Mouse (Mus musculus) testis, adult 2 months (tissue): ENCODE measurements around the gene Timm17b.

ENCODE experiments used
- CTCF ChIP-seq: fragments of 200-500 bp; IDR thresholded peaks from 2 replicates; pipeline ENCODE4 v1.5.1; 2012; ENCODE audit warnings: low read depth, mild to moderate bottlenecking, inconsistent platforms, low read length, moderate library complexity; ENCODE audit not compliant: control insufficient read depth, insufficient read depth, insufficient replicate concordance
- POLR2A ChIP-seq: fragments of 200-500 bp; IDR thresholded peaks from 2 replicates; pipeline ENCODE4 v1.6.1; 2012; ENCODE audit warnings: low read depth, mild to moderate bottlenecking, inconsistent platforms, low read length, moderate library complexity; ENCODE audit not compliant: control insufficient read depth

GRCm38 (mm10) chrX:7910473-7910872 lies 11.3 kb downstream of the Timm17b start:
- no peak for TF ChIP-seq POLR2A
- TF ChIP-seq CTCF, result no peak
